Mouse (Mus musculus) kidney, embryonic 15.5 days (tissue): ENCODE data around the gene Cisd1. TPM values are rescaled to one million over a fixed set of nuclear protein-coding genes. Genes with fewer than 3 reads are reported as not detected.
"Not testable (repeated sequence)": the region's sequence is repeated elsewhere in the genome, so short reads cannot be mapped to it uniquely, and the experiment has no call there.

Experiments used
- ATAC-seq: fragments of 200-750 bp; cut with Nextera tagmentation; replicated peaks from 2 replicates; pipeline ENCODE4 v1.8.0; 2017; ENCODE audit warnings: moderate TSS enrichment; ENCODE audit not compliant: low FRiP score
- H3K27ac ChIP-seq: fragments of 300-500 bp; sonication (generic); 2 replicates; pipeline ENCODE4 v1.5.1; 2015; ENCODE audit warnings: mild to moderate bottlenecking, inconsistent platforms
- H3K27me3 ChIP-seq: fragments of 300-500 bp; sonication (generic); 2 replicates; pipeline ENCODE4 v1.6.1; 2015; ENCODE audit warnings: inconsistent platforms
- H3K36me3 ChIP-seq: fragments of 300-500 bp; sonication (generic); 2 replicates; pipeline ENCODE4 v1.6.1; 2015; ENCODE audit warnings: inconsistent platforms
- H3K4me1 ChIP-seq: fragments of 300-500 bp; sonication (generic); 2 replicates; pipeline ENCODE4 v1.6.1; 2015; ENCODE audit warnings: inconsistent platforms
- H3K4me2 ChIP-seq: fragments of 300-500 bp; sonication (generic); 2 replicates; pipeline ENCODE4 v1.6.1; 2015; ENCODE audit warnings: moderate library complexity, mild to moderate bottlenecking, inconsistent platforms
- H3K4me3 ChIP-seq: fragments of 300-500 bp; sonication (generic); replicated peaks from 2 replicates; pipeline ENCODE4 v1.5.1; 2015; ENCODE audit warnings: mild to moderate bottlenecking, inconsistent platforms
- H3K9ac ChIP-seq: fragments of 300-500 bp; sonication (generic); 2 replicates; pipeline ENCODE4 v1.6.1; 2015; ENCODE audit warnings: mild to moderate bottlenecking, inconsistent platforms
- H3K9me3 ChIP-seq: fragments of 300-500 bp; sonication (generic); replicated peaks from 2 replicates; pipeline ENCODE4 v1.6.1; 2016; ENCODE audit warnings: inconsistent platforms
- WGBS: fragments of 180-500 bp; shearing (Covaris S2); methylation state at CpG from one replicate; pipeline ENCODE4 v1.1.7; 2015; ENCODE audit warnings: mixed read lengths; 5-methylcytosine and 5-hydroxymethylcytosine counted together
- polyA plus RNA-seq: library from polyadenylated mRNA; unstranded; fragments of >200 nt; fragmentation: Nextera tagmentation; extraction: Ambion mirVana; gene quantifications from 2 replicates; pipeline ENCODE4 v1.2.1, GENCODE M21; 2015

The Cisd1 gene
- polyA plus RNA-seq: 131 and 136 TPM in 2 replicates

DNA sequence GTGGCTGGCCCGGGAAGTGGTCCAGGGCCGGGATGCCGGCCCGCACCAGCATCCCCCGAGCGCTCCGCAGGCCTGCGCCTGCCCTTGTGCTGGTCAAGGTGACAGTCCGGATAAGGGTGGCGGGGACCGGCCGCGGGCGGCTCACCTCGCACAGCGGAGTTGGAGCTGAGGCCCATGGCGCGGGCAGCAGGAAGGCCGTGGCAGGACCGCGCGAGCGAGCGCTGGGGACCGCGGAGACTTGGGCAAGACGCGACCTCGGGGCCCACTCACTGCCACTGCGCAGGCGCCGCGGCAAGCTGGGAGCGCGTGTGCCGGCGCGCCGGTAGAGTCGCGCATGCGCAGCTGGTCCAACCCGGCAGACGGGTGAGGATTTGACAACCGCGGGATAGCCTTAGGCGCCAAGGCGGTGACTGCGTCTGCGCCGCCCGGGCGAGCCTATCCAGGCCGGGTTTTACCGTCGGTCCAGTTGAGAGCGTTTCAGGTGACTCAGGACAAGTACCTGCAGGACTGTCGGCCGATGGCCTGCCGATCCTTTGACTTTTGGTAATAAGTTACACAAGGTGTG lies at the start of gene Cisd1:
Gene Cisd1, minus strand, starts transcription at position 376 of the 565 bp plus-strand sequence.
- Histone ChIP-seq H3K9me3 (no peaks in the 10 kb centered on the region), H3K36me3 (no peaks in the 10 kb centered on the region), H3K27me3 (no peaks in the 10 kb centered on the region), H3K9ac (peak within 1 kb of the TSS; percentile 62), H3K4me2 (peak within 1 kb of the TSS; percentile 81), H3K4me3 (peak within 1 kb of the TSS; percentile 68), H3K27ac (peak within 1 kb of the TSS; percentile 63), H3K4me1 (peaks cover 64% of the 10 kb centered on the region)
- peak; percentile 76 for ATAC-seq
- WGBS: under 1% methylated on average over 60 of the region's 60 CpGs

DNA sequence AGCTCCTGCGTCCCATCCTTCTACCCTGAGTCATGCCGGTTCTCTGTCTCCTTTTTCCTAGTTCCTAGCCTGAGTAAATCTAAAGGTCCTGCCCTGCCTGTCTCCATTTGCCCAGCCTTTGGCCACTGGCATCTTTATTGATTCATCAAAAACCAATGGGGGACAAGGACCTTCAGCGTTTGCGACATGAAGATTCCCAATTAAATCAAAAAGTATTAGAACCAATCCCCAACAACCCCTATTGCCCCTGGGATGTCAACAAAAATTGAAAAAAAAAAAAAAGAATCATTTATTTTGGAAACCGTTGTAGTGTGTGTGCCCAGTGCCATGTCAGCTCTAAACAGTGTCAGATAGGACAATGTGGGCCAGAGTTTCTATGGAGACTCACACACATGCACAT lies 44.6 kb upstream of the Cisd1 start:
- 97% methylated on average over 5 of the region's 5 CpGs for WGBS
- peaks cover 8% of the 10 kb centered on the region for H3K4me1 ChIP-seq
- H3K27me3 ChIP-seq: no peaks in the 10 kb centered on the region
- no peak overlapping the region for H3K9ac ChIP-seq
- H3K36me3 ChIP-seq: no peaks in the 10 kb centered on the region
- no peak overlapping the region for H3K4me3 ChIP-seq
- H3K9me3 ChIP-seq: 0 out of 2 replicates have a peak, but pooled peaks cover 7% of the 10 kb centered on the region
- H3K4me2 ChIP-seq: no peak overlapping the region
- H3K27ac ChIP-seq: no peak overlapping the region
- ATAC-seq: no peak

DNA sequence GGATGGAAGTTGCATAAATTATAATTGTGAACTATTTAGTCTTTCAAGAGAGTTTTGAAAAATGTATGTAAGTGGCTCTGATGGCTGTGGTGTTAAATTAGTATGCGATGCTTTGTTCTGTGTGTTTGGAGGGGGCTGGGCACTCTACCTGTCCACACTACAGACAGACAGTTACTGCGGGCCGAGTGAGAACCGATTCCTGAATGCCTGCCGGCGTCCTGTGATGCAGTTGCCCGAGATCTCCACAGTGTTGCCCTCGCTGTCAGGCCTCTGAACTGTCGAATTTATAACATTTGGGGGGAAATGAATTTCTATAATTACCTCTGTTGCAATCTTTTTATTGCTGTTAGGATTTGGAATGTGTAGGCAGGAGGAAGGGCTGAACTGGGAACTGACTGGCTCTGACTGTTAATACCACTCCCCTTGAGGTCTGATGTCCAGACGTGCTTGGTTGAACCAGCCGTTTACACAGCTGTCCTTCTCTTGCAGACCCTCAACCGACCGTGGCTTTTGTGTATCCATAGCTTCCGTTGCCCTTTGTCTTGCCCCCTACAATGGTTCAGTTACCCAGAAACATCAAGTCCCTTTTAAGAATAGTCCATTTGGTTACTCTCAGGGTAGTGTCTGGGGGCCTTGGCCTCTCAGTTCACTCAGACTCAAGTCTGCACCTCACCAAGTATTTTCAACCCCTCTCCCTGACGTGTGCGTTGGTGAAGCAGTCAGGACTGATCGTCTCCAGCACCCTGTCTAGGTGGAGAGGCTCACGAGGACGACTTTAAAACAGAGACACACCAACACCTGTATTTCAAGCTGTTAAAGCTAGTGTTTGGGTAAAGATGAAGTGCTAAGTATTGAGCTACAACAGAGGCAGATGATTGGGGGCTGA lies 39.6 kb upstream of the Cisd1 start:
- H3K27ac ChIP-seq: peak overlapping the region; percentile 39
- H3K4me2 ChIP-seq: no peak overlapping the region
- no peaks in the 10 kb centered on the region for H3K27me3 ChIP-seq
- H3K9me3 ChIP-seq: no peaks in the 10 kb centered on the region
- peaks cover 32% of the 10 kb centered on the region for H3K4me1 ChIP-seq
- peak; percentile 83 for ATAC-seq
- no peak overlapping the region for H3K9ac ChIP-seq
- H3K4me3 ChIP-seq: no peak overlapping the region
- peaks cover 18% of the 10 kb centered on the region; the same call in 1 of the 2 replicates for H3K36me3 ChIP-seq
- 38% methylated on average over 19 of the region's 19 CpGs for WGBS

DNA sequence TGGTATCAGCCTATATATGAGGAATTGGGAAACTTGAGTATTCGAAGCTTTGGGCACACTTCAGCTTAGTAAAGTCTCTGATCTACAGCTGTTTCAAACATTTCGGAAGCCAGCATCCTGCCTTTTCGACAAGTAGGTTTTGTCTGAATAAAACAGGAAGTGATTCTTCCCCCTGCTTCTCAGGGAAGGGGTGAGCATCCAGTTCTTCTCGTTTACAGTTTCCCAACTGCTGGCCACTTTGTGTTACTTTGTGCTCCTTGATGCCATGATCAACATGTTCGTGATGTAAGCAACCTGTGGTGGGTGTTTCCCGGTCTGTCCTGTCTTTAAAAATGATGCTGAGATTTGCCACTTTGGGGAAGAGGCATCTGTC lies 38.8 kb upstream of the Cisd1 start:
- H3K27me3 ChIP-seq, H3K9me3 ChIP-seq, ATAC-seq, H3K4me3 ChIP-seq, H3K9ac ChIP-seq, H3K4me2 ChIP-seq: not testable (repeated sequence)
- H3K4me1 ChIP-seq: peaks cover 32% of the 10 kb centered on the region
- peak overlapping the region; percentile 64 for H3K27ac ChIP-seq
- WGBS: 56% methylated on average over 6 of the region's 6 CpGs
- peaks cover 26% of the 10 kb centered on the region; the same call in 1 of the 2 replicates for H3K36me3 ChIP-seq

DNA sequence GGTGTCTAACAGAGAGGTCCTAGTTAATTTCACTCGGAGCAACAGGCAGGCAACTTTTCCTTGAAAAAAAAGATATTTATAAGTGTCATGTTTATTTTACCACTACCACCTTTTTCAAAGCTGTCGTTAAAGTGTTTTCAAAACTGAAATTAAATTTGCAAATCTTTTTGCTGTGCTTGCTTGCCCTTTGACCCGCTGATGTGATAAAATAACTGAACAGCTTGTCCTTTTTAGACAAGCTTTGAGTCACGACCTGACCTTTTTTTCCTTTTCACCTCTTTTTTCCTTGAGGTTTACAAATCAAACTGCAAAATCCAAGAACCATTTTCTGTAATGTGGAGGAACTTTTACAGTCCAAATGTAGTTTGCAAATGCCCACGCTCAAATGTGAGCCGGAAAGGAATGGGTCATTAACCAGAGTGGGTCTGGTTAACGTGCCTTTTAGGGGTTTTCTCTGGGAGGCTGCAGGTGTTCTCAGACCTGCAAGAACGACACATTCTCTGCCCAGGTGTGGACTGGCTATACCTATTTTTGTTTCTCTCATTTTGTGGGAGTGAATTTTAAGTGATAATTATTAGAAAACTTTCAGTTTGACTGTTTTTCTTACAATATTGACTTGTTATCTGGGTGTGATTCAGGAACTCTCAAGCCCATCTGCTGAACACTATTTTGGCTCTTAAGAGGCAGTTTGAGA lies 38.3 kb upstream of the Cisd1 start:
- Histone ChIP-seq H3K9ac (no peak overlapping the region), H3K36me3 (peaks cover 29% of the 10 kb centered on the region; the same call in 1 of the 2 replicates), H3K4me3 (no peak overlapping the region), H3K27me3 (no peaks in the 10 kb centered on the region), H3K9me3 (no peaks in the 10 kb centered on the region), H3K4me1 (peaks cover 32% of the 10 kb centered on the region), H3K27ac (peak overlapping the region; percentile 64), H3K4me2 (no peak overlapping the region)
- WGBS: 28% methylated on average over 8 of the region's 8 CpGs
- ATAC-seq: no peak; the same call in 1 of the 2 replicates

DNA sequence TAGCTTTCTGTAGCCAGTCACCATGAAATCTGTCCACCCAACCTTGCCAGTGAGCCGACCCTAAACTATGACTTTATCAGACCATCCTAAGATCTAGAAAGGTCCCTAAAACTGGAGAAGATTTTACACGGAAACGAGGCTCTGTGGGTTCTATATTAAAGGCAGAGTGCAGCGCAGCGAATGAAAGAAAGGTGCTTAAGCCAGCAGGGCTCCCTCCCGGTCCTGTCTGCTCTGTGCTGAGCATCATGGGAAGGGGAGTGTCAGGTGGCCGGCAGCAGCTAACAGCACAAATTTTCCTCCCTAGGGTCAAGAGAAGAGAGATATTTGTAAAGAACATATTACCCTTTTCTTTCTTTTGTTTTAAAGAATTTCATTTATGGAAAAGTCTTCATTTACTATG lies 37.4 kb upstream of the Cisd1 start:
- Histone ChIP-seq H3K4me2 (peak overlapping the region; percentile 36), H3K9ac (no peak overlapping the region), H3K9me3 (no peaks in the 10 kb centered on the region), H3K27ac (peak overlapping the region; percentile 74), H3K4me1 (peaks cover 32% of the 10 kb centered on the region), H3K36me3 (peaks cover 35% of the 10 kb centered on the region), H3K27me3 (no peaks in the 10 kb centered on the region), H3K4me3 (0 out of 2 replicates have a peak overlapping the region, but pooled peaks have one; percentile 0)
- WGBS: 46% methylated on average over 7 of the region's 7 CpGs
- ATAC-seq: no peak

DNA sequence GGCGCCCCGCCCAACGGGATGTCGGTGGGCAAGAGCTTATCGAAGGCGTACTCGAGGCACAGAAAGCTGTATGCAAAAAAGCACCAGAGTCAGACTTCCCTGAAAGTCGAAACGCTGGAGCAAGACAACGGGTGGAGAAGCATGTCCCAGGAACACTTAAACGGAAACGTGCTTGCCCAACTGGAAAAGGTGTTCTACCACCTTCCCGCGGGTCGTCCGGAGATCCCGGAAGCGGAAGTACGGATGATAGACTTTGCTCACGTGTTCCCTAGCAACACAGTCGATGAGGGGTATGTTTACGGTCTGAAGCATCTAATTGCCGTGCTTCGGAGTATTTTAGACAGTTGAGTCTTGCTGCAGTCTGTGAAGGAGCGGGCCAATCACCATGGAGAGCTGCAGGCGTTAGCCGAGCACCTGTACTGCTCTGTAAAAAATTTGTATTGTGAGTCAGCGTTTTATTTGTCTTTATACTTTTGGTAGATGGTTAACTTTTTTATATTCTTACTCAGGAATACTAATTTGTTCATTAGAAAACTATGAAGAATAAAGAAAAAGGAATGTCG lies 36.8 kb upstream of the Cisd1 start:
- 68% methylated on average over 29 of the region's 29 CpGs for WGBS

DNA sequence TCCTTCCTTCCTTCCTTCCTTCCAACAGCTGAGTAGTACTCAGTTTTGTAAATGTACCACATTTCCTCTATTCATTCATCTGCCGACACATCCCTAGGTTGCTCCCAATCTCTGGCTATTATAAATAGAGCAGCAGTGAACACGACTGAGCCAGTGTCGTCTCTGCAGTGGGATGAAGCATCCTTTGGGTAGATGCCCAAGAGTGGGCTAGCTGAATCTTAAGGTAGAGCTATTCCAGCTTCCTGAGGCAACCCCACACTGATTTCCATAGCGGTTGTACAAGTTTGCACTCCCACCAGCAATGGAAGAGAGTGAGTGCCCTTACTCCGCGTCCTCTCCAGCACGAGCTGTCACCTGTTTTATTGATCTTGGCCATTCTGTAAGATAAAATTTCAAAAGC lies 35.7 kb upstream of the Cisd1 start:
- H3K36me3 ChIP-seq: peaks cover 43% of the 10 kb centered on the region
- no peak overlapping the region for H3K4me2 ChIP-seq
- H3K27ac ChIP-seq: no peak overlapping the region
- no peaks in the 10 kb centered on the region for H3K9me3 ChIP-seq
- no peaks in the 10 kb centered on the region for H3K27me3 ChIP-seq
- no peak for ATAC-seq
- H3K4me1 ChIP-seq: peaks cover 32% of the 10 kb centered on the region
- no peak overlapping the region for H3K9ac ChIP-seq
- H3K4me3 ChIP-seq: no peak overlapping the region
- WGBS: 91% methylated on average over 7 of the region's 7 CpGs

More for the DNA sequence above, 36.8 kb upstream of the Cisd1 start:
- Histone ChIP-seq H3K4me1 (peaks cover 32% of the 10 kb centered on the region), H3K9me3 (no peaks in the 10 kb centered on the region), H3K4me3 (0 out of 2 replicates have a peak overlapping the region, but pooled peaks have one; percentile 0), H3K9ac (no peak overlapping the region), H3K4me2 (peak overlapping the region; percentile 36), H3K27ac (peak overlapping the region; percentile 74), H3K36me3 (peaks cover 41% of the 10 kb centered on the region), H3K27me3 (no peaks in the 10 kb centered on the region)
- ATAC-seq: peak; percentile 27; the same call in 1 of the 2 replicates

DNA sequence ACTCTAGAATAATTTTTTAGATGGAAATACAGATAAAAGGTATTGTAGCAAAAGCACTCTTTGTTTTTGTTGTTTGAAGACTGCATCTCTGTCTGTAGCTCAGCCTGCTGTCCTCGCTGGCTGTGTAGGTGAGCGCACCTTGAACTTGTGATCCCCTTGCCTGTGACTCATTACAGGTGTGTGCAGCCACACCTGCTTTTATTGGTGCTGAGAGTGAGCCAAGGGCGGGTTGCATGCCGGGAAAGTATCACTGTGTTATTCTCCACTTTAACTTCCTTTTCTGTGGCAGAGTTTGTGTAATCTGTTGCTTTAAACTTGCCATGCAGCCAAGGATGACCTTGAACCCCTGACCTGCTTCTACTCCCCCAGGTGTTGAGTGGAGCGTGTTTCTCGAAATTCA lies 31.3 kb upstream of the Cisd1 start:
- 73% methylated on average over 6 of the region's 6 CpGs for WGBS
- Histone ChIP-seq H3K27me3 (no peaks in the 10 kb centered on the region), H3K9me3 (no peaks in the 10 kb centered on the region), H3K4me2 (no peak overlapping the region), H3K36me3 (peaks cover 49% of the 10 kb centered on the region), H3K4me3 (no peak overlapping the region), H3K9ac (no peak overlapping the region), H3K4me1 (0 out of 2 replicates have a peak, but pooled peaks cover 4% of the 10 kb centered on the region), H3K27ac (no peak overlapping the region)
- ATAC-seq: no peak

DNA sequence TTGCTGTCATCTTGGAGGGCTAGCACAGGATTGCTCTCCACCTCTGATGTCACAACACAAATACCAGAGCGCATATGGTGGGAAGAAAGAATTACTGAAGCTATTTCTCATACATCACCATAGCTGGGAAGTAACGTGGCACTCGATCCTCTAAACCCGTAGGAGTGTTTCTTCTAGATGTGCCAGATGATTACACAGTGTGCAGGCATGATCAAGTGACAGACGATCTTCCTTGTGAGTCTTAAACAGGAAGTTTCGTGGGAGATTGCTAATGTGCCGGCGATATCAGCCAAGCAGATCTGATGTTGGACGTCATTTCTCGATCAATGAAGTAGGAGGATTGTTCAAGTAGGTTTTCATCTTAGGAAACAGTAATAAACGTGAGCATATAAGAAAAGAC lies 29.0 kb upstream of the Cisd1 start:
- 59% methylated on average over 11 of the region's 11 CpGs for WGBS
- Histone ChIP-seq H3K9me3 (no peaks in the 10 kb centered on the region), H3K9ac (no peak overlapping the region), H3K4me2 (no peak overlapping the region), H3K4me3 (no peak overlapping the region), H3K36me3 (peaks cover 31% of the 10 kb centered on the region), H3K27ac (no peak overlapping the region), H3K4me1 (peaks cover 8% of the 10 kb centered on the region), H3K27me3 (no peaks in the 10 kb centered on the region)
- ATAC-seq: no peak

DNA sequence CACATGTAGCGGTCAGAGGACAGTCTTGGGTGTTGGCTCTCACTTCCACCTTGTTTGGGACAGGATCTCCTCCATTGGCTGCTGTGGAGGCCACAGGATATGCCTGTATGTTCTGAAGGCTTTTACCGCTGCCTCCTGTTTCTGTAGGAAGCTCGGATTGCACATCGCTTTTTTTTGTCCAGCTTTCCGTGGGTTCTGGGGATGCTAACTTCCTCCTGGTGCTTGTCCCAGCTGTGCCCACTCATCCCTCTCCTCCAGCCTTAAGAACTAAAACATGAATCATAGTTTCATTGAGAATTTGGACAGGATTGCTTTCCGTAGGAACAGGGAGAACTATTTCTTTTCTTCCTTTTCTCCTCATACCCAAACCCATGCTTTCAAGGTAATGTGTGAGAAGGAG lies 27.1 kb upstream of the Cisd1 start:
- no peak overlapping the region for H3K27ac ChIP-seq
- H3K4me1 ChIP-seq: peaks cover 13% of the 10 kb centered on the region
- no peak overlapping the region for H3K9ac ChIP-seq
- peaks cover 23% of the 10 kb centered on the region for H3K36me3 ChIP-seq
- no peak overlapping the region for H3K4me3 ChIP-seq
- no peak overlapping the region for H3K4me2 ChIP-seq
- ATAC-seq: no peak
- no peaks in the 10 kb centered on the region for H3K9me3 ChIP-seq
- 61% methylated on average over 6 of the region's 6 CpGs for WGBS
- H3K27me3 ChIP-seq: no peaks in the 10 kb centered on the region
